Mouse (Mus musculus): ENCODE data around the gene Nsun2.

Gene Nsun2

GRCm38 (mm10) chr13:69525867-69526266, 7.7 kb upstream of the Nsun2 start:
- DNase-seq: no peak

GRCm38 (mm10) chr13:69528531-69528930, 5.0 kb upstream of the Nsun2 start:
- DNase-seq: no peak

- no peak for DNase-seq
These were observed 3.4 kb upstream of the Nsun2 start for GRCm38 (mm10) chr13:69530156-69530555.

GRCm38 (mm10) chr13:69530951-69531350, 2.6 kb upstream of the Nsun2 start:
- no peak for DNase-seq

- no peak for DNase-seq
These were observed 2.1 kb upstream of the Nsun2 start for GRCm38 (mm10) chr13:69531431-69531830.

GRCm38 (mm10) chr13:69532101-69532892, 1.2 kb upstream of the Nsun2 start:
- DNase-seq: no peak

- no peak for DNase-seq
These were observed 597 bp upstream of the Nsun2 start for GRCm38 (mm10) chr13:69532893-69533404.

- DNase-seq: no peak
These were observed 748 bp downstream of the Nsun2 start, which contains the start of gene Tent4a for GRCm38 (mm10) chr13:69534334-69534653. Gene Tent4a (minus strand): TSS chr13:69534617.

- peak; percentile 99 for DNase-seq
These were observed 1.4 kb downstream of the Nsun2 start for GRCm38 (mm10) chr13:69534654-69535551.

GRCm38 (mm10) chr13:69536021-69536420, 2.5 kb downstream of the Nsun2 start:
- DNase-seq: no peak

- DNase-seq: no peak
These were observed 3.8 kb downstream of the Nsun2 start for GRCm38 (mm10) chr13:69537366-69537765.

GRCm38 (mm10) chr13:69538327-69538726, 4.8 kb downstream of the Nsun2 start:
- no peak for DNase-seq

GRCm38 (mm10) chr13:69541209-69541608, 7.7 kb downstream of the Nsun2 start:
- no peak for DNase-seq

- no peak for DNase-seq
These were observed 8.2 kb downstream of the Nsun2 start for GRCm38 (mm10) chr13:69541776-69542175.

- DNase-seq: no peak
These were observed 9.2 kb downstream of the Nsun2 start for GRCm38 (mm10) chr13:69542571-69543352.

- no peak for DNase-seq
These were observed 10.0 kb downstream of the Nsun2 start for GRCm38 (mm10) chr13:69543595-69543994.

- DNase-seq: no peak
These were observed 11.5 kb downstream of the Nsun2 start for GRCm38 (mm10) chr13:69545019-69545418.

- no peak for DNase-seq
These were observed 14.1 kb downstream of the Nsun2 start for GRCm38 (mm10) chr13:69547488-69548180.

- no peak for DNase-seq
These were observed 16.4 kb downstream of the Nsun2 start for GRCm38 (mm10) chr13:69549980-69550379.

- no peak for DNase-seq
These were observed 17.3 kb downstream of the Nsun2 start for GRCm38 (mm10) chr13:69550831-69551230.

GRCm38 (mm10) chr13:69553024-69553423, 19.5 kb downstream of the Nsun2 start:
- DNase-seq: peak; percentile 59

- no peak for DNase-seq
These were observed 20.7 kb downstream of the Nsun2 start for GRCm38 (mm10) chr13:69554255-69554654.

Data from right cerebral cortex, postnatal 4 days (tissue).